Mouse (Mus musculus) skeletal muscle tissue, adult 2 months (tissue): ENCODE results near the gene Cldn11.
"Not testable (repeated sequence)": the region's sequence is repeated elsewhere in the genome, so short reads cannot be mapped to it uniquely, and the experiment has no call there.

Source experiments
- DNase-seq: peaks from one replicate; pipeline ENCODE4 v3.0.0-alpha.2; 2012; ENCODE audit warnings: low read depth, low spot score

The Cldn11 gene

GRCm38 (mm10) chr3:31149706-31150105 is at the start of gene Cldn11:
TSS of gene Cldn11 (plus strand) at chr3:31149920.
- no peak for DNase-seq

DNA sequence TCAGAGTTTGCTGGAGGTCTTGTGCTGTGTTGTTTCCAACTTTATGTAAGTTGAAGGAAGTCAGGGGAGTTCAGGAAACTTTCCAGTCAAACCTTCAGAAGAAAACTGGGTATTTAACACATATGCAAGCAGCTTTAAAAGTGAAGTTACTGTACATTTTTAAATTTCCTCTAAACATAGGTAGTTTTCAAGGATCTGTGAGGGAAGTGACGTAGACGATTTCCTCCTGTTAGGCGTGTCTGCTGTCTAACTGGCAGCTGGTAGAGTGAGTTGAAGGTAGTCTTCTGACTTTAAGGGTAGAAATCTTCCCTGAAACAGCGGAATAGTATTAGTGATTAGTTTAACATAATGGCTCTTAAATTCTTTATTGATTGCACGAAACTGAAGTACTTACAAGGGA is 49.7 kb upstream of the Cldn11 start:
- no peak for DNase-seq

GRCm38 (mm10) chr3:31100802-31101201 is 48.9 kb upstream of the Cldn11 start:
- DNase-seq = no peak

- DNase-seq = peak; percentile 27
These were observed 44.8 kb upstream of the Cldn11 start for GRCm38 (mm10) chr3:31104936-31105335.

DNA sequence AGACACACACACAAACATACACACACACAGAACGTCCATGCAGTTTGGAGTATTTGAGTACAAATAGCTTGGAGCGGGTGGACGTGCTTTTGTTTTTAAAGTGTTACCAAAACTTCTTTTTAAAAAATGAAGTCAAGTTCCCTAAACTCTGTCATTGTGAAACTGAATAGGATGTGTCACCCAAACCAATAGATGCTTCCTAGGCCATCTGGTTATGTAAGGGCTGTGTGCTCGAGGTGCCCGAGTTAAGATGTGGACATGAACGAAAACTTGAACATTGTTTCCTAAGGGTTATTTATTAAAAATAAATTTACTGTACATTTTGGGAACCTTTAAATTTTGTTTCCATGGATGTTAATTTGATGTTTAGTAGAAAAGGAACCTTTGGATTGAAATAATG is 43.1 kb upstream of the Cldn11 start:
- DNase-seq = no peak

GRCm38 (mm10) chr3:31107674-31108073 is 42.0 kb upstream of the Cldn11 start:
- DNase-seq = peak; percentile 40

GRCm38 (mm10) chr3:31109108-31109507 is 40.6 kb upstream of the Cldn11 start:
- no peak for DNase-seq

- DNase-seq = no peak
These were observed 26.6 kb upstream of the Cldn11 start for GRCm38 (mm10) chr3:31123098-31123497.

GRCm38 (mm10) chr3:31126303-31126702 is 23.4 kb upstream of the Cldn11 start:
- DNase-seq = no peak

GRCm38 (mm10) chr3:31126848-31127247 is 22.9 kb upstream of the Cldn11 start:
- DNase-seq = no peak

DNA sequence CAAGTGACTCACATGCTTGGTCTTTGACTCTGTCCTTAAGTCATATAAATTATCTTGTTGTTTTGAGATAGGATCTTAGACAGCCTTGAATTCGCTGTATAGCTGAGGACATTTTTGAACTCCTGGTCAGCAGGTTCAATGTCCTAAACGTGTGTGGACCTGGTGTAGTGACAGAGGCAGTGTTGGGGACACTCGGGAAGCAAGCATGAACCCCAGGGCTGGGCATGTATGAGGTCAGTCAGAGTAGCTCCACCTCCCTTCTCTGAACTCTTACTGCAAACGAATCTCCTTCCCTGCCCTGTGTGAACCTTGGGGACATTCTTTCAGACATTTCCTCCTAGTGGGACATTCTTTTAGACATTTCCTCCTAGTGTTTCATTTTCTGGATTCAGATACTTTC is 20.0 kb upstream of the Cldn11 start:
- no peak for DNase-seq

- DNase-seq = no peak
These were observed 16.1 kb upstream of the Cldn11 start for GRCm38 (mm10) chr3:31133664-31134063.

DNA sequence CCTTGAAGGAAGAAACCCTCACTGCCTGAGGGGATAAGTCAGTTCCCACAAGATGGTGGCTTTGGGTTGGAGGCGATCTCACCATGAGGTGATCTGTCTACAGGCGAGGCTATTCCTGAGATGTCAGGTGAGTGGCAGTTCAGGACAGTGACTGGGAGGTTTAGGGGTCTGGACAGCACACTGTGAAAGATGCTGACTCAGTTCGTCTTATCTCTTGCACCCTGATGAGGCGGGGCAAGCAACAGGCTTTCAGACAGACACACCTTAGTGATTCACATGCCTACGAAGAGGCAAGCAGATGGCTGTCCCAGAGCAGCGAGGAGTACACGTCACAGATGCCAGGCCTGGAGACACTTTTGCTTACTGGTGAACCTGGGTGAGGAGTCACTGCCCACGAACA is 15.5 kb upstream of the Cldn11 start:
- no peak for DNase-seq

GRCm38 (mm10) chr3:31134696-31135095 is 15.0 kb upstream of the Cldn11 start:
- no peak for DNase-seq

DNA sequence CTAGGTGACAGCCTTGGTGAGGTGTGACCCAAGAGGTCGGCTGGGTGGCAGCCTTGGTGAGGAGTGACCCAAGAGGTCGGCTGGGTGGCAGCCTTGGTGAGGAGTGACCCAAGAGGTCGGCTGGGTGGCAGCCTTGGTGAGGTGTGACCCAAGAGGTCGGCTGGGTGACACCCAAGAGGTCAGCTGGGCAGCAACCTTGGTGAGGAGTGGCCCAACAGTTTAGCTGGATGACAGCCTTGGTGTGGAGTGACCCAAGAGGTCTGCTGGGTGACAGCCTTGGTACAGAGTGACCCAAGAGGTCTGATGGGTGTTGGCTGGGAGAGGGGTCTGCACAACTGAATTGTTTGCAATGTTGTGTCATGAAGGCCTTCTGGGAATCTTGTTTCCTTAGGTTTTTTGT is 13.1 kb upstream of the Cldn11 start:
- not testable (repeated sequence) for DNase-seq

DNA sequence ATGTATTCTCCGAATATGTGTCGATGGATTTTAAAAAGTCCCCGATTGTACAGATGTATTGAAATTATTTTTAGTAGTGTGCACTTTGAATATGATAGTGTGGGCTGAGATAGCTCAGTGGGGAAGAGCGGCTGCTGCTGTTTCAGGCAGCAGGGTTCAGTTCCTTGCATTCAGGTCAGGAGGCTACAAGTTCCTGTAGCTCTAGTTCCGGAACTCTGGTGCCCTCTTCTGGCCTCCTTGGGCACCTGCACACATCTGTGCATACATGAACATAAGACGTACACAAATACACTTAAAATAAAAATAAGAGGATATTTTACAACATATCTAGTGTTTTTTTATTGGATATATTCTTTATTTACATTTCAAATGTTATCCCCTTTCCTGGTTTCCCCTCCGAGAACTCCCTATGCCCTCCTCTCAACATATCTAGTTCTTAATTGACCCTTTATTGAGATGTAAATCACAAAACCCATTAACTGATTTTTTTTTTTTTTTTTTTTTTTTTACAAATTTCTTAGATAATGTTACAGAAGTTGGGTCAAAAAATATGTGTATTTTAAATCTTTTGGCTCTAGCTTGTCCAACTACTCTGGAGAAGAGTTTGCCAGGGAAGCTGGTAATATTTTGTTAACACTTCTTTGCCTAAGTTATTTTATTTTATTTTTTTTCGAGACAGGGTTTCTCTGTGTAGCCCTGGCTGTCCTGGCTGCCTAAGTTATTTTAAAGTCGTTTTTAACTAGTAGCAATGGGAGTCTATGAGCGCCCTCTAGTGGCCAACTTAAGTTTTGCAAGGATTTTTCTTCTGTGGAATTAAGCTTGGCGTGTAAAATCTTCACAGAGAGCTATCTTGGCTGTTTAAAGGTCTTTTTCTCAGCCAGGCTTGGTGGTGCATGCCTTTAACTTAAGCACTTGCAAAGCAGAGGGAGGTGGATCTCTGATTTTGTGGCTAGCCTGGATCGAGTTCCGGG is 11.0 kb upstream of the Cldn11 start:
- DNase-seq = peak; percentile 59

DNA sequence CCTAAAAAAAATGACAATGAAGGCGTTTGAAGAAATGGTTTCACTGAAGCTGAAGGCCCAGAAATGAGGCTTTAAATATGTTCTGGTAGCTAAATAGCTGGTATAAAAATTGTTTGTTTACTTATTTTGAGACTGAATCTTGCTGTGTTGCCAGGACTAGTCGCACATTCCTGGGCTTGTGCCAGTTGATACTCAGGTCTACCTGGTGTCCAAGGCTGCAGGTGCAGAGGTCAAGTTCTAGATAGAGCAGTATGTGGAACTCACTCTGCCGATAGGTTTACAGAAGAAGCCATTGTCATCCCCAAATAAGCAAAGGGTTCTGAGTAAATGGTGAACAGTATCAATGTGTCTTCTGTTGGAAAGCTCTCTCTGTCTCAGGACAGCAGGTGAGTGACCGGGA is 8.1 kb upstream of the Cldn11 start:
- no peak for DNase-seq

GRCm38 (mm10) chr3:31145222-31145621 is 4.5 kb upstream of the Cldn11 start:
- DNase-seq = not testable (repeated sequence)

DNA sequence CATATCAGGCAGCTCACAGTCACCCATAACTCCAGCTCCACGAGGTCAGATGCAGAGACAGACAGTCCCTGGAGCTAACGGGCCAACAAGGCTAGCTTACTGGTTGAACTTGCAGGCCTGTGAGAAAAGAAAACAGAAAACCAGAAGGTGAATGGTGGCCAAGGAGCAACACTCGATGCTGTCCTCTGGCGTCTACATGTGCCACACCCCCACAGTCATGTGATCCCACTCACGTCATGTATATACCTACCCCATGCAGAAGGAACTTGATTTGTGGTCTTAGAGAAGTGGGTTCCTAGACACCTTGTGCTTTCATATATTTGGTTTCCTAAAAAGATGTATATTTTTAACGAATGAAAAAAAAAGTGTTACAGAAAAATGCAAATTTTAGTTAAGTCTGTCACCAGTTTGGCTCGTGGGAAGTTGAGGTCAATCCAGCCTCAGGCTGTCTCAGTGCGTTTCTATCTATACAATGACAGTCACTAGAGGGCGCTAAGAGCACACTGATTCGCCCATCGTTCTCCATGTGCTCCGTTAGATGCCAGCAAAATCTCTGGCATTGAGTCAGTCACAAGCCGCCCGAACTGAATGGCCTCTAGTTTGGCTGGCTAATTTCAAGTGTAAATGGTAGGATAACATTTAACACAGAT is 4.0 kb upstream of the Cldn11 start:
- DNase-seq = peak; percentile 76

- DNase-seq = no peak
These were observed 1.1 kb upstream of the Cldn11 start for GRCm38 (mm10) chr3:31148595-31148994.

GRCm38 (mm10) chr3:31152108-31152507 is 2.4 kb downstream of the Cldn11 start:
- no peak for DNase-seq

DNA sequence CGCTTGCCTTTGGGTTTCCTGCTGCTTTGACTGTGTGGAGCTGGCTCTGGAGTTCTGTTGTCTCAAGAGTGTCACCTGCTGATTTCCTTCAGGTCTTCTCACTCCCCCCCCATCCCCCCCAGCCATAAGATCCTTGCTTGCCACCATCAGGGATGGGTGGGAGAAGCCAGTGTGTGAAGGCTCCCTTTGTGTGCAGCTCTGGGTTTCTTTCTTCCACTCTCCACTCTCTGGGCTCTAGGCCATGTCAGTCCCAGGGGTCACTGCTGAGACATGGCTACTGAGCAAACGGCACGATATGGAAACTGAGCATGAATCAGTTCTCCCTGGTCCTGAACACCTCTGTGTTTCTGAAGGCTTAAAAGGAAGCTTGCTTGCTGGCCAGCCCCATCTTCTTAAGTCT is 6.4 kb downstream of the Cldn11 start:
- no peak for DNase-seq

GRCm38 (mm10) chr3:31157776-31158175 is 8.1 kb downstream of the Cldn11 start:
- no peak for DNase-seq
